Mouse (Mus musculus): ENCODE measurements around the gene 2900011O08Rik. TPM values are rescaled to one million over a fixed set of nuclear protein-coding genes. Genes with fewer than 3 reads are reported as not detected.

Gene 2900011O08Rik
- polyA plus RNA-seq, 1 experiment, result not detected

- no peaks in the 10 kb centered on the region for H3K36me3 ChIP-seq (ENCODE audit: control insufficient read depth, insufficient read depth, low read length)
- TF ChIP-seq CTCF (IDR thresholded peaks at IDR 0.05; ENCODE audit: extremely low read depth, insufficient read depth, insufficient read length, insufficient replicate concordance), result no peak
- TF ChIP-seq POLR2A (IDR thresholded peaks at IDR 0.05; ENCODE audit: low read depth, low read length), result no peak
- WGBS, result 74% methylated on average over 2 of the region's 2 CpGs
Measured at GRCm38 (mm10) chr16:14004726-14005125, 18.3 kb downstream of the 2900011O08Rik start.

GRCm38 (mm10) chr16:14005266-14005665, 18.9 kb downstream of the 2900011O08Rik start:
- no peaks in the 10 kb centered on the region for H3K4me1 ChIP-seq (ENCODE audit: control insufficient read depth, insufficient read depth, insufficient read length)
- WGBS, result 87% methylated on average over 4 of the region's 4 CpGs
- H3K27me3 ChIP-seq (ENCODE audit: control insufficient read depth, insufficient read depth, low read length), result no peaks in the 10 kb centered on the region
- H3K36me3 ChIP-seq (ENCODE audit: control insufficient read depth, insufficient read depth, low read length), result no peaks in the 10 kb centered on the region
- TF ChIP-seq POLR2A (IDR thresholded peaks at IDR 0.05; ENCODE audit: low read depth, low read length), result no peak
- no peak for TF ChIP-seq CTCF (IDR thresholded peaks at IDR 0.05; ENCODE audit: extremely low read depth, insufficient read depth, insufficient read length, insufficient replicate concordance)
- H3K4me3 ChIP-seq (ENCODE audit: extremely low read depth, insufficient read depth, insufficient read length), result no peak overlapping the region
- H3K27ac ChIP-seq (ENCODE audit: insufficient read depth, low read length), result no peak overlapping the region
- no peak for DNase-seq (ENCODE audit: low read depth in 1 of 2, low spot score in 2 of 2)

More at GRCm38 (mm10) chr16:14004726-14005125, 18.3 kb downstream of the 2900011O08Rik start:
- Histone ChIP-seq H3K4me1 (ENCODE audit: control insufficient read depth, insufficient read depth, insufficient read length) (no peaks in the 10 kb centered on the region), H3K27me3 (ENCODE audit: control insufficient read depth, insufficient read depth, low read length) (no peaks in the 10 kb centered on the region), H3K27ac (ENCODE audit: insufficient read depth, low read length) (no peak overlapping the region), H3K4me3 (ENCODE audit: extremely low read depth, insufficient read depth, insufficient read length) (no peak overlapping the region)
- DNase-seq (ENCODE audit: low read depth in 1 of 2, low spot score in 2 of 2), result no peak

- TF ChIP-seq POLR2A (IDR thresholded peaks at IDR 0.05; ENCODE audit: low read depth, low read length) (no peak), CTCF (IDR thresholded peaks at IDR 0.05; ENCODE audit: extremely low read depth, insufficient read depth, insufficient read length, insufficient replicate concordance) (no peak)
- Histone ChIP-seq H3K27ac (ENCODE audit: insufficient read depth, low read length) (no peak overlapping the region), H3K27me3 (ENCODE audit: control insufficient read depth, insufficient read depth, low read length) (no peaks in the 10 kb centered on the region), H3K4me1 (ENCODE audit: control insufficient read depth, insufficient read depth, insufficient read length) (no peaks in the 10 kb centered on the region), H3K36me3 (ENCODE audit: control insufficient read depth, insufficient read depth, low read length) (no peaks in the 10 kb centered on the region), H3K4me3 (ENCODE audit: extremely low read depth, insufficient read depth, insufficient read length) (no peak overlapping the region)
- no peak for DNase-seq (ENCODE audit: low read depth in 1 of 2, low spot score in 2 of 2)
- 65% methylated on average over 2 of the region's 2 CpGs for WGBS
Measured at GRCm38 (mm10) chr16:14008081-14008480, 21.7 kb downstream of the 2900011O08Rik start.

GRCm38 (mm10) chr16:14008708-14009107, 22.3 kb downstream of the 2900011O08Rik start:
- Histone ChIP-seq H3K4me1 (ENCODE audit: control insufficient read depth, insufficient read depth, insufficient read length) (no peaks in the 10 kb centered on the region), H3K27me3 (ENCODE audit: control insufficient read depth, insufficient read depth, low read length) (no peaks in the 10 kb centered on the region), H3K27ac (ENCODE audit: insufficient read depth, low read length) (no peak overlapping the region), H3K36me3 (ENCODE audit: control insufficient read depth, insufficient read depth, low read length) (no peaks in the 10 kb centered on the region), H3K4me3 (ENCODE audit: extremely low read depth, insufficient read depth, insufficient read length) (no peak overlapping the region)
- TF ChIP-seq POLR2A (IDR thresholded peaks at IDR 0.05; ENCODE audit: low read depth, low read length) (no peak), CTCF (IDR thresholded peaks at IDR 0.05; ENCODE audit: extremely low read depth, insufficient read depth, insufficient read length, insufficient replicate concordance) (no peak)
- no peak for DNase-seq (ENCODE audit: low read depth in 1 of 2, low spot score in 2 of 2)

- H3K36me3 ChIP-seq (ENCODE audit: control insufficient read depth, insufficient read depth, low read length), result no peaks in the 10 kb centered on the region
- no peak for DNase-seq (ENCODE audit: low read depth in 1 of 2, low spot score in 2 of 2)
- no peak overlapping the region for H3K4me3 ChIP-seq (ENCODE audit: extremely low read depth, insufficient read depth, insufficient read length)
- TF ChIP-seq CTCF (IDR thresholded peaks at IDR 0.05; ENCODE audit: extremely low read depth, insufficient read depth, insufficient read length, insufficient replicate concordance) (no peak), POLR2A (IDR thresholded peaks at IDR 0.05; ENCODE audit: low read depth, low read length) (no peak)
- WGBS, result 90% methylated on average over 4 of the region's 4 CpGs
- H3K27ac ChIP-seq (ENCODE audit: insufficient read depth, low read length), result no peak overlapping the region
- no peaks in the 10 kb centered on the region for H3K27me3 ChIP-seq (ENCODE audit: control insufficient read depth, insufficient read depth, low read length)
- no peaks in the 10 kb centered on the region for H3K4me1 ChIP-seq (ENCODE audit: control insufficient read depth, insufficient read depth, insufficient read length)
Measured at GRCm38 (mm10) chr16:14009966-14010365, 23.6 kb downstream of the 2900011O08Rik start.

- Histone ChIP-seq H3K4me1 (ENCODE audit: control insufficient read depth, insufficient read depth, insufficient read length) (no peaks in the 10 kb centered on the region), H3K36me3 (ENCODE audit: control insufficient read depth, insufficient read depth, low read length) (no peaks in the 10 kb centered on the region), H3K27ac (ENCODE audit: insufficient read depth, low read length) (no peak overlapping the region), H3K27me3 (ENCODE audit: control insufficient read depth, insufficient read depth, low read length) (no peaks in the 10 kb centered on the region), H3K4me3 (ENCODE audit: extremely low read depth, insufficient read depth, insufficient read length) (no peak overlapping the region)
- no peak for TF ChIP-seq POLR2A (IDR thresholded peaks at IDR 0.05; ENCODE audit: low read depth, low read length)
- TF ChIP-seq CTCF (IDR thresholded peaks at IDR 0.05; ENCODE audit: extremely low read depth, insufficient read depth, insufficient read length, insufficient replicate concordance), result no peak
- no peak for DNase-seq (ENCODE audit: low read depth in 1 of 2, low spot score in 2 of 2)
- WGBS, result 90% methylated on average over 8 of the region's 8 CpGs
Measured at GRCm38 (mm10) chr16:14017306-14017705, 30.9 kb downstream of the 2900011O08Rik start.

GRCm38 (mm10) chr16:14021166-14021822, 34.9 kb downstream of the 2900011O08Rik start:
- Histone ChIP-seq H3K27ac (ENCODE audit: insufficient read depth, low read length) (no peak overlapping the region), H3K4me1 (ENCODE audit: control insufficient read depth, insufficient read depth, insufficient read length) (no peaks in the 10 kb centered on the region), H3K36me3 (ENCODE audit: control insufficient read depth, insufficient read depth, low read length) (no peaks in the 10 kb centered on the region), H3K4me3 (ENCODE audit: extremely low read depth, insufficient read depth, insufficient read length) (no peak overlapping the region), H3K27me3 (ENCODE audit: control insufficient read depth, insufficient read depth, low read length) (no peaks in the 10 kb centered on the region)
- DNase-seq (ENCODE audit: low read depth in 1 of 2, low spot score in 2 of 2), result no peak
- TF ChIP-seq CTCF (IDR thresholded peaks at IDR 0.05; ENCODE audit: extremely low read depth, insufficient read depth, insufficient read length, insufficient replicate concordance), result no peak
- no peak for TF ChIP-seq POLR2A (IDR thresholded peaks at IDR 0.05; ENCODE audit: low read depth, low read length)
- WGBS, result 74% methylated on average over 3 of the region's 3 CpGs

Measured in spleen, adult 2 months (tissue).